In genomic region chr2:32551236-32551635, GRCm38 (mm10) we compare ENCODE assay signal across 26 mouse cellular contexts. TPM values are rescaled to one million over a fixed set of nuclear protein-coding genes. Genes with fewer than 3 reads are reported as not detected.
"Had no signal": no experiment of that assay in that cellular context is flagged by ENCODE, and none has a peak within 500 bp of the region (broad histone marks: within the 10 kb centered on the region; RNA-seq: fewer than 3 reads in every experiment).

No protein-coding gene starts in this region.

- DNase-seq: kidney, adult 8-10 months; kidney, postnatal 10 days; kidney, postnatal 4 days; layer of hippocampus, postnatal 36 days; liver; lung, adult 18-20 months; lung, postnatal 10 days; lung, postnatal 36 days; right cerebral cortex, adult 18-20 months; right cerebral cortex, postnatal 14 days; right cerebral cortex, postnatal 4 days; thymus, adult 18-20 months; thymus, postnatal 36 days had no signal

- ATAC-seq: liver, embryonic 12.5 days; midbrain, embryonic 15.5 days had no signal

- H3K27me3 ChIP-seq: kidney, embryonic 15.5 days; limb, embryonic 12.5 days; liver, embryonic 12.5 days; liver, embryonic 15.5 days; lung, embryonic 15.5 days; midbrain, embryonic 12.5 days; midbrain, embryonic 15.5 days; neural tube, embryonic 12.5 days; neural tube, embryonic 15.5 days had no signal

- H3K9ac ChIP-seq: kidney, embryonic 15.5 days; limb, embryonic 12.5 days; liver, embryonic 12.5 days; liver, embryonic 15.5 days; lung, embryonic 15.5 days; midbrain, embryonic 12.5 days; midbrain, embryonic 15.5 days; neural tube, embryonic 12.5 days; neural tube, embryonic 15.5 days had no signal

- H3K4me2 ChIP-seq: kidney, embryonic 15.5 days; limb, embryonic 12.5 days; liver, embryonic 12.5 days; liver, embryonic 15.5 days; lung, embryonic 15.5 days; midbrain, embryonic 12.5 days; midbrain, embryonic 15.5 days; neural tube, embryonic 12.5 days; neural tube, embryonic 15.5 days had no signal

- H3K4me3 ChIP-seq: kidney, embryonic 15.5 days; left cerebral cortex, adult 2 months; limb, embryonic 12.5 days; liver, embryonic 12.5 days; liver, embryonic 15.5 days; lung, embryonic 15.5 days; midbrain, embryonic 12.5 days; midbrain, embryonic 15.5 days; neural tube, embryonic 12.5 days; neural tube, embryonic 15.5 days had no signal

- H3K27ac ChIP-seq: kidney, embryonic 15.5 days; left cerebral cortex, adult 2 months; limb, embryonic 12.5 days; liver, embryonic 12.5 days; liver, embryonic 15.5 days; lung, embryonic 15.5 days; midbrain, embryonic 12.5 days; midbrain, embryonic 15.5 days; neural tube, embryonic 12.5 days; neural tube, embryonic 15.5 days had no signal

- H3K36me3 ChIP-seq: kidney, embryonic 15.5 days; liver, embryonic 12.5 days; liver, embryonic 15.5 days; lung, embryonic 15.5 days; midbrain, embryonic 12.5 days; midbrain, embryonic 15.5 days; neural tube, embryonic 15.5 days had no signal

- H3K9me3 ChIP-seq: kidney, embryonic 15.5 days; limb, embryonic 12.5 days; liver, embryonic 12.5 days; liver, embryonic 15.5 days; lung, embryonic 15.5 days; midbrain, embryonic 12.5 days; midbrain, embryonic 15.5 days; neural tube, embryonic 12.5 days; neural tube, embryonic 15.5 days had no signal

RNA-seq across cellular contexts. Expression of gene Pip5kl1, which starts 23.4 kb away (rescaled TPM):
- total RNA-seq: megakaryocyte progenitor cell, adult 5-6 weeks had no signal
- polyA plus RNA-seq: liver, embryonic 12.5 days; liver, embryonic 15.5 days had no signal

RNA-seq across cellular contexts. Expression of gene 9430097D07Rik, which starts 24.2 kb away (rescaled TPM):
- total RNA-seq: megakaryocyte progenitor cell, adult 5-6 weeks had no signal
- polyA plus RNA-seq: limb, embryonic 12.5 days; liver, embryonic 12.5 days; liver, embryonic 15.5 days; stomach, embryonic 14.5 days; urinary bladder, adult 2 months had no signal
